ENCODE assay signal across 8 mouse cellular contexts in genomic region chr6:50261922-50262261, GRCm38 (mm10). TPM values are rescaled to one million over a fixed set of nuclear protein-coding genes. Genes with fewer than 3 reads are reported as not detected.
DNase-seq lines count a peak whose midpoint lies in the region; ATAC-seq and TF ChIP-seq lines count a peak whose summit lies in the region.

No protein-coding gene starts in this region.

- TF ChIP-seq CTCF in E14TG2a.4 (conservative IDR thresholded peaks at IDR 0.05; ENCODE audit: low read length): no peak
- no peak for TF ChIP-seq CTCF in forebrain, postnatal 0 days (IDR thresholded peaks at IDR 0.05; ENCODE audit: low read depth)
- TF ChIP-seq CTCF in liver, postnatal 0 days (IDR thresholded peaks at IDR 0.05; ENCODE audit: low read depth): no peak

- H3K9me3 ChIP-seq in heart, embryonic 12.5 days (replicated peaks): no peaks in the 10 kb centered on the region
- no peaks in the 10 kb centered on the region for H3K9me3 ChIP-seq in E14TG2a.4 (ENCODE audit: low read length)
- H3K9me3 ChIP-seq in forebrain, postnatal 0 days (ENCODE audit: low read length): no peaks in the 10 kb centered on the region
- H3K9me3 ChIP-seq in liver, postnatal 0 days (ENCODE audit: low read length): no peaks in the 10 kb centered on the region

- 0% methylated on average over 6 of the region's 6 CpGs for WGBS in heart, embryonic 12.5 days
- 0% methylated on average over 6 of the region's 6 CpGs for WGBS in forebrain, postnatal 0 days
- 4% methylated on average over 6 of the region's 6 CpGs for WGBS in liver, postnatal 0 days (ENCODE audit: insufficient replicate concordance)

- H3K27me3 ChIP-seq in heart, embryonic 12.5 days (replicated peaks): no peaks in the 10 kb centered on the region
- peaks cover 38% of the 10 kb centered on the region for H3K27me3 ChIP-seq in E14TG2a.4 (ENCODE audit: insufficient read depth, low read length)
- H3K27me3 ChIP-seq in forebrain, postnatal 0 days (ENCODE audit: insufficient read depth, low read length): no peaks in the 10 kb centered on the region
- H3K27me3 ChIP-seq in liver, postnatal 0 days (ENCODE audit: insufficient read depth, low read length): no peaks in the 10 kb centered on the region

- no peak for TF ChIP-seq EP300 in liver, postnatal 0 days (IDR thresholded peaks at IDR 0.05; ENCODE audit: low read depth)

- ATAC-seq in heart, embryonic 12.5 days (ENCODE audit: insufficient number of reproducible peaks, low FRiP score): 0 out of 2 replicates have a peak, but pooled peaks have one; percentile 36
- no peak for ATAC-seq in forebrain, postnatal 0 days
- no peak for ATAC-seq in liver, postnatal 0 days

- peak overlapping the region; percentile 70 for H3K9ac ChIP-seq in heart, embryonic 12.5 days
- peak overlapping the region; percentile 84 for H3K9ac ChIP-seq in forebrain, postnatal 0 days
- H3K9ac ChIP-seq in liver, postnatal 0 days (replicated peaks): peak overlapping the region; percentile 59

- H3K4me1 ChIP-seq in heart, embryonic 12.5 days (replicated peaks): peaks cover 10% of the 10 kb centered on the region; the same call in 1 of the 2 replicates
- peaks cover 27% of the 10 kb centered on the region for H3K4me1 ChIP-seq in E14TG2a.4 (replicated peaks; ENCODE audit: low read depth, low read length)
- peaks cover 15% of the 10 kb centered on the region; the same call in 1 of the 2 replicates for H3K4me1 ChIP-seq in forebrain, postnatal 0 days (ENCODE audit: insufficient read depth)
- H3K4me1 ChIP-seq in liver, postnatal 0 days (ENCODE audit: insufficient read depth): peaks cover 8% of the 10 kb centered on the region; the same call in 1 of the 2 replicates

- no peaks in the 10 kb centered on the region for H3K36me3 ChIP-seq in heart, embryonic 12.5 days
- no peaks in the 10 kb centered on the region for H3K36me3 ChIP-seq in E14TG2a.4 (ENCODE audit: insufficient read depth, low read length)
- no peaks in the 10 kb centered on the region for H3K36me3 ChIP-seq in forebrain, postnatal 0 days (ENCODE audit: insufficient read depth)
- H3K36me3 ChIP-seq in liver, postnatal 0 days (replicated peaks; ENCODE audit: insufficient read depth, low read length): no peaks in the 10 kb centered on the region

- no peak overlapping the region for H3K27ac ChIP-seq in heart, embryonic 12.5 days (ENCODE audit: poor library complexity, severe bottlenecking)
- peak overlapping the region; percentile 86 for H3K27ac ChIP-seq in forebrain, postnatal 0 days (ENCODE audit: low read depth, low read length)
- peak overlapping the region; percentile 44; the same call in 1 of the 2 replicates for H3K27ac ChIP-seq in liver, postnatal 0 days (ENCODE audit: low read depth)

- peak overlapping the region; percentile 84 for H3K4me2 ChIP-seq in heart, embryonic 12.5 days
- H3K4me2 ChIP-seq in forebrain, postnatal 0 days (ENCODE audit: low read depth): peak overlapping the region; percentile 68
- H3K4me2 ChIP-seq in liver, postnatal 0 days (ENCODE audit: low read depth, low read length): peak overlapping the region; percentile 78

- no peak for DNase-seq in heart, adult 11 months
- no peak for DNase-seq in forebrain, postnatal 0 days
- DNase-seq in liver, postnatal 0 days: no peak
- no peak for DNase-seq in adrenal gland, adult (ENCODE audit: inconsistent age in 2 of 2, low spot score in 1 of 2)
- DNase-seq in spleen, adult 18-20 months: no peak
- no peak for DNase-seq in cerebellum, postnatal 4 days (ENCODE audit: low spot score in 2 of 2)

- H3K4me3 ChIP-seq in heart, embryonic 12.5 days: peak overlapping the region; percentile 54
- H3K4me3 ChIP-seq in E14TG2a.4 (replicated peaks; ENCODE audit: low read length): peak overlapping the region; percentile 76
- peak overlapping the region; percentile 56 for H3K4me3 ChIP-seq in forebrain, postnatal 0 days (ENCODE audit: low read depth, low read length)
- H3K4me3 ChIP-seq in liver, postnatal 0 days (ENCODE audit: low read depth, low read length): peak overlapping the region; percentile 50

RNA-seq across cellular contexts. Expression of gene Gsdme, which starts 1.8 kb away (rescaled TPM):
- polyA plus RNA-seq in heart, embryonic 12.5 days (2016; fragmentation: Nextera tagmentation; extraction: Ambion mirVana): 32.7 and 32.9 TPM in 2 replicates
- total RNA-seq in forebrain, postnatal 0 days (2014; rRNA removed): 21.0 and 23.1 TPM in 2 replicates
- 69.4 and 89.9 TPM in 2 replicates for polyA plus RNA-seq in forebrain, postnatal 0 days (2015; fragmentation: Nextera tagmentation; extraction: Ambion mirVana)
- 15.7 and 18.1 TPM in 2 replicates for polyA plus RNA-seq in liver, postnatal 0 days (2015; fragmentation: Nextera tagmentation; extraction: Ambion mirVana)
